Mouse (Mus musculus): Measurements from ENCODE around the gene Zfr2. TPM values are rescaled to one million over a fixed set of nuclear protein-coding genes. Genes with fewer than 3 reads are reported as not detected.

The Zfr2 gene
- total RNA-seq, 1 experiment from 2014 or later: 0.10 TPM

GRCm38 (mm10) chr10:81268643-81269412 lies 35.9 kb downstream of the Zfr2 start:
- no peak for ATAC-seq (replicated peaks; ENCODE audit: insufficient number of reproducible peaks, low FRiP score, low TSS enrichment, poor library complexity, severe bottlenecking)

DNA sequence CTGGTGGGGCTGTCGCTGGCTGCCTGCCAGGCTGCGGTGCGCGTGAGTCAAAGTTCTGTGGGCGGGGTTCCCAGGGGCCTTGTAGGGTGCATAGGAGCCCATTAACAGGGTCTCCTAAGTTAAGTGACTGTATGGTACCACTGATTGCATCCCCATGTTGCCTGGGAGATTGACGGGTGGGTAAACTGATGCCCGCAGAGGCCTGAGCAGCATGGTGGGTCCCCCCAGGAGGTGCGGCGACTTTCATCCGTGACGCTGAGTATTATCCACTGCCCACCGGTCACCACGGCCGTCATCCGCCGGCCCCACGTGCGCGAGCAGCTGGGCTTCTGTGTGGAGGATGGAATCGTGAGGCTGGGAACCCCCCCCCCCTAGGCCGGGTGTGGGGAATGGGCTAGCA lies 39.4 kb downstream of the Zfr2 start:
- ATAC-seq (replicated peaks; ENCODE audit: insufficient number of reproducible peaks, low FRiP score, low TSS enrichment, poor library complexity, severe bottlenecking): no peak

DNA sequence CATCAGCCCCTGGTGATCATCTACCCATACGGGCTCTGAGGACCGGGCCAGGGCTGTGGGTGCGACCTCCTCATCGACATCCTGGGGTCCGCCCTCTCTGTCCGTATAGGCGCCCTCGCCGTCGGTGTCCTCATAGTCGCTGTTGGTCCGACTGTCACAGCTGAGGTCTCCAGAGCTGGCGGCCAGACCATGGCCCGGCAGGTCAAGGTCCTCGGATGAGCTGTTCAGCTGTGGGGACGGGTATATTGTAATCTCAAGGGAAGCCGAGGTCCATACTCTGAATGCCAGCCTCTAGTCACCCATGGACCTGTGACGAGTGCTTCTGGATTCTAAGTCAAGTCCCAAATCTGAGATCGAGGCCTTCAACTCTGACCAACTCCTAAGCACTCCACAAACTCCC lies 40.9 kb downstream of the Zfr2 start:
- no peak for ATAC-seq (replicated peaks; ENCODE audit: insufficient number of reproducible peaks, low FRiP score, low TSS enrichment, poor library complexity, severe bottlenecking)

DNA sequence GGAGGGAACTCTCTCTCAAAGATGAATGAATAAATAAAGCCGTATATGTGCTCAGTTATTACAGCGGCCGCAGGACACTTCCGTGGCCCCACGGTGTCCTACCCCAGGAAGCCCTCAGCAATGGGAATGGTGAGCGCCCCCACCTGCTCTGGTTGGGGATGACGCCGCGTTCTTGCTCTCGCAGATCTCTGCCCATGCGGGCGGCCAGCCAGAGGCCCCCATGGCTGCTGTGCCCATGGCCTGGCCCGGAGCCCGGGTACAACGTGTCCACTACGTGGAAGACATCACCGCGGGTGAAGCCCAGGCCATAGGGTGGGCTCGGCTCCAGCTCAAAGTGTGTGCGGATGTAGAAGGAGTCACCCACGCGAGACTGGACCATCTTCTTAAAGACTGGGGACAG lies 44.7 kb downstream of the Zfr2 start:
- no peak for ATAC-seq (replicated peaks; ENCODE audit: insufficient number of reproducible peaks, low FRiP score, low TSS enrichment, poor library complexity, severe bottlenecking)

- no peak for ATAC-seq (replicated peaks; ENCODE audit: insufficient number of reproducible peaks, low FRiP score, low TSS enrichment, poor library complexity, severe bottlenecking)
Observed at GRCm38 (mm10) chr10:81279496-81279895, 46.5 kb downstream of the Zfr2 start.

GRCm38 (mm10) chr10:81284189-81284588 lies 51.2 kb downstream of the Zfr2 start:
- no peak for ATAC-seq (replicated peaks; ENCODE audit: insufficient number of reproducible peaks, low FRiP score, low TSS enrichment, poor library complexity, severe bottlenecking)

GRCm38 (mm10) chr10:81284719-81285118 lies 51.8 kb downstream of the Zfr2 start:
- no peak for ATAC-seq (replicated peaks; ENCODE audit: insufficient number of reproducible peaks, low FRiP score, low TSS enrichment, poor library complexity, severe bottlenecking)

- peak; percentile 73 for ATAC-seq (replicated peaks; ENCODE audit: insufficient number of reproducible peaks, low FRiP score, low TSS enrichment, poor library complexity, severe bottlenecking)
Observed at GRCm38 (mm10) chr10:81285694-81286450, 52.9 kb downstream of the Zfr2 start.

DNA sequence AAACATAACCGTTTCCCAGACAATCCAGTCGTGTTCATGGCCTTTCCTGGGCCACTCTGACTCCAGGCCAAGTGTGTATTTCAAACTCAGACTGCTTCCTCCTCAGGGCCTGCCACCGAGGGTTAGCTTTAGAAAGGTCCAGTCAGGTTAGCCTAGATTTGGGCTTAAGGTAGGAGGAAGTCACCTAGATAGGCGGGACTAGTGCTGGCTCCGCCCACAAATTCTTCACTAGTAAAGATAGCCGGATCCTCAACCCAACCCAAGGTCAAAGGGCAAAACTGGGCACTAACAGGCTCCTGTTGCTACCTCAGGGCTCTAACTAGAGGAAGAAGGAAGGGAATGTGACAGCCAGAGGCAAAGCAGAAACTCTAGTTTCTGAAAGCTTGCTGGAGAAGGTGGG lies 53.6 kb downstream of the Zfr2 start:
- no peak for ATAC-seq (replicated peaks; ENCODE audit: insufficient number of reproducible peaks, low FRiP score, low TSS enrichment, poor library complexity, severe bottlenecking)

DNA sequence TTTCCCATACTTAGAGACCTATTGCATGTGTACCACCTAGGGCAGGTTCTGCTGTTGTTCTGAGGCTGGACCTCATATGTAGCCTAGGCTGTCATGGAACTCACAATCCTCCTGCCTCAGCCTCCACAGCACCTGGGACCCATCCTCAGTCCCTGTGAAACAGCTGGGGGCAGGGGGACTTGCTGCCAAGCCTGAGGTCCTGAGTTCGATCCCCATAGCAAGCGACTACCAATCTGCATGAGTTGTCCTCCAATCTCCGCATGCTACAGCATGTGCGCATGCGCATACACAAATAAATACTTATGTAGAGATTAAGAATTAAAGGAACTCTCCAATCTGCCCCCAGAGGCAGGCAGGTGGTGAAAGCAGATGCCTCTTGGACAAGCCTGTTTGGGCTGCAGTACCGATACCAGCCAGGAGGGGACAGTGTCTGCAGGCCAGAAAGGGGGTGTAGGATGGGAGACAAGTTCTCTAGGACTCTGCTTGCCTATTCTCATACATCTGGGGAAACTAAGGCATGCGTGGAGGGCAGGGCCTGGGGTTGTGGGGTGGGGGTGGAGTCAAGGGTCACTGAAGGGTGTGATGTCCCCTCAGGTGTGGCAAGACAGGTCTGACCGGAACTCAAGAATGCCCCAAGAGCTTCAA lies 54.7 kb downstream of the Zfr2 start:
- no peak for ATAC-seq (replicated peaks; ENCODE audit: insufficient number of reproducible peaks, low FRiP score, low TSS enrichment, poor library complexity, severe bottlenecking)

- no peak for ATAC-seq (replicated peaks; ENCODE audit: insufficient number of reproducible peaks, low FRiP score, low TSS enrichment, poor library complexity, severe bottlenecking)
Observed at GRCm38 (mm10) chr10:81288601-81289000, 55.6 kb downstream of the Zfr2 start.

- no peak for ATAC-seq (replicated peaks; ENCODE audit: insufficient number of reproducible peaks, low FRiP score, low TSS enrichment, poor library complexity, severe bottlenecking)
Observed at GRCm38 (mm10) chr10:81289278-81289677, 56.3 kb downstream of the Zfr2 start.

DNA sequence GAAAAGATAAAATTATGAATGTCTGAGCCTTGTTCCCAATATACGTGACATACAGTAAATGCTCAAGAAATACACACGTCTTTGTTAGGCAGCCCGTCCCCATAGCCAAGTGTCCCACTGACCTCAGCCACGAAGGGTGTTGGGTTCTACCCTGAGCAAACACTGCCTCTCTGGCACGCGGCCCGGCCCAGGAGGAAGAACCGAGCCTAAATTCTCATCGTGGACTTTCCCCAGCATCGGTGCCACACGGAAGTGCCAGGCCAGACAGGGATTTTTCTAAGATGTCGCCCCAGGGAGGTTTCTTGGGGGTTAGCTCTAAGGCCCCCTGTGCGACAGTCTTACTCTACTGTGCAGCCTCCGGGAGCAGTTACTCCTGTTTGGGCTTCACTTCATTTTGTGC lies 56.9 kb downstream of the Zfr2 start:
- ATAC-seq (replicated peaks; ENCODE audit: insufficient number of reproducible peaks, low FRiP score, low TSS enrichment, poor library complexity, severe bottlenecking): no peak

- ATAC-seq (replicated peaks; ENCODE audit: insufficient number of reproducible peaks, low FRiP score, low TSS enrichment, poor library complexity, severe bottlenecking): no peak
Observed at GRCm38 (mm10) chr10:81290698-81291460, 57.9 kb downstream of the Zfr2 start.

DNA sequence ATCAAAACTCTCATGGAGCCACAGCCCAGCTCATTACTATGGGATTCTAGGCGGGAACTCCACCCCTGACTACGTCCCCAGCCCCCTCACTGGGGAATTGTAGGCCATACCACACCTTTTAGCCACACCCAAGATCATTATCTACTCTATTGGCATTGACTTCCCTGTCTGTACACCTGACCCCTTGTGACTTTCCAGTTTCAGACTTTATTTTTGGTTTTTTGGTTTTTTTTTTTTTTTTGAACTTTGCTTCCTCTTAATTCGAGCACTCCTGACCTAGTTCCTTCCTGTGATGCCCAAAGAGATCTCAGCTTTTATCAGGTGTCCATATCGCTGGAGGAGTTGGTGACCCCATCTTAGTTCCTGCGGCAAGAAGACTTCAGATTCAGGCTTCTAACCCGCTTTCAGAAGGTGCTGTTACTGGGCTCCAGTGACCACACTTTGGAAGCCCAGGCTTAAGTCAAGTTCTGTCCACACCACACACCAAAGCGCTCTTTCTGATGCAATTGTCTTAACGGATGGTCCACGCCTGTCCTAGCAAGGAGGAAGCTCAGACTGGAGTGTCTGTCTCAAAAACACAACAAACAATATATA lies 58.7 kb downstream of the Zfr2 start, which contains the start of gene Tjp3:
Gene Tjp3 (minus strand): TSS at position 71 of the 594 bp plus-strand sequence.
- ATAC-seq (replicated peaks; ENCODE audit: insufficient number of reproducible peaks, low FRiP score, low TSS enrichment, poor library complexity, severe bottlenecking): 0 out of 2 replicates have a peak, but pooled peaks have one; percentile 6

GRCm38 (mm10) chr10:81292554-81293333 lies 59.8 kb downstream of the Zfr2 start, which contains the start of gene Pip5k1c:
Gene Pip5k1c, plus strand, starts transcription at chr10:81292963.
- ATAC-seq (replicated peaks; ENCODE audit: insufficient number of reproducible peaks, low FRiP score, low TSS enrichment, poor library complexity, severe bottlenecking): peak; percentile 78

- ATAC-seq (replicated peaks; ENCODE audit: insufficient number of reproducible peaks, low FRiP score, low TSS enrichment, poor library complexity, severe bottlenecking): no peak
Observed at GRCm38 (mm10) chr10:81293334-81294030, 60.5 kb downstream of the Zfr2 start.
